Mouse (Mus musculus): ENCODE results near the gene Cbarp.

The Cbarp gene

DNA sequence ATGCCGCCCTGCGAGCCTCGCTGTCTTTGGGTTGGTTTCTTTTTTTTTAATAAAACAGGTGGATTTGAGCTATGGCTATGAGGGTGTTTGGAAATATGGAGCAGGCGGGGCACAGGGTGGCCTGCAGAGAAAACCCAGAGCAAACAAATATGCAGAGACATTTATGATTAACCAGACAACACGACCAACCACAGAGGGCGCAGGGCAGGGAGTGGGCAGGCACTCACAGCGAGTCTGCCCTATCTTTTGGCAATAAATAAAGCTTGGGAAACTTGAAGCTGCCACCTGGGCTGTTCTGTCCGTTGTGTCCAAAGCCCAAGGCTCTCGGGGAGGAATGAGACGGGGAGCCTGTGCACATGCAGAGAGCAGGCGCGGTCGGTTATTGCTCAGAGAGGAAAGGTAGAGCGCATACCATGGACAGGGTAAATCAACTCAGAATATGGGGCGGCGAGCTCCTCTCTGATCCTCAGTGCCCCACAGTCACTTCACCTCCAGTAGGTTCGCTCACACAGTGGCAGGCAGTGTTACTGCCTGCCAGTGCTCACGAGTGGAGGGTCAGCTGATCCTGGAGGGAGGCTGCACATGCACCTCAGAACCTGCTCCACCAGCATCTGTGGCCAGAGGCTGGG, 10.1 kb downstream of the Cbarp start:
- DNase-seq (ENCODE audit: low spot score in 2 of 2), result no peak

GRCm38 (mm10) chr10:80129846-80130245, 10.8 kb downstream of the Cbarp start:
- DNase-seq (ENCODE audit: low spot score in 2 of 2), result no peak

GRCm38 (mm10) chr10:80127920-80128319, 12.7 kb downstream of the Cbarp start:
- DNase-seq (ENCODE audit: low spot score in 2 of 2), result no peak

DNA sequence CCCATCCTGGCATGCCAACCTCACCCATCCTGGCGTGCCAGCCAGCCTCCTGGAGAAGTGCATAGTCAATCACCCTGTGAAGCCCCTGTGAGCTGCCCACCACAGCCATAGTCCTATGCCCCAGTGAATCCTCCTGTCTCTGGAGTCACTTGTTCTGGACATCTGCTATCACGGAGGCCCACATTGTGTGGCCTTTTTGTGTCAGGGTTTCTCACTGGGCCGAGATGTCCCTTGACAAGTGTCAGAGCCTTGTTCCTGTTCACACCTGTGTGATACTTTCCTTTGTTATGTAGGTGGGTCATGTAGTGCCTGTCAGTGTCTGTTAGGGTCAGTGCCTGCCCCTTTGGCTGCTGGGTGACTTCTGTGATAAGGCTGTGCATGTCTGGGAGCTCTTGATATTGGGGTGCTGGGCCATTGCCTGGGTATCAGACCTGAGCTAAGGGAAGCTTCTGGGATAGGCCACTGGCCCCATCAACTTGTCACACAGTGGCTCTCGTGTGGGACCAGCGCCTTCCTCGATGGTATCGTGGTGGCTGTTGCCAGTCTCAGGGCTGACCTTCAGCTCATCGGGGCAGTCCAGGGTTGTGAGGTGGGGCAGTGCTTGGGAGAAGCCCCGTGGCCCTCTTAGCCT, 16.6 kb downstream of the Cbarp start:
- DNase-seq (ENCODE audit: low spot score in 2 of 2), result peak; percentile 55 to 72

DNA sequence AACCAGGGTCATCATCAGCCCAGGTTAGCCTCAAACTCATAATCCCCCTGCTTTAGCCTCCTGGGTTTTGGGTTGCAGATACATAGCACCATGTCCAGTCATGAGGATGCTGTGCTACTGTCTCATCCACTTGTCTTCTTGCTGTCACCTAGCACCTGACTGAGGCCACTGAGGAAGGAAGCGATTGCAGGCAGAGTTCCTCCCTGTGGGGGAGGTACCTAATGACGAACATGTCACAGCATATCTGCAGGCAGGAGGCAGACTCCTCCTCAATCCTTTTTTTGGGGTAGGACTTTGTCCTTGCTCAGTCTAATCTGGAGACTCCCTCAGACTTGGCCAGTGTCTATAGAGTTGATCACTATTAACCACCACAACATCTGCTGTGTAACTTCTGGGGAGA, 19.0 kb downstream of the Cbarp start:
- no peak for DNase-seq (ENCODE audit: low spot score in 2 of 2)

DNA sequence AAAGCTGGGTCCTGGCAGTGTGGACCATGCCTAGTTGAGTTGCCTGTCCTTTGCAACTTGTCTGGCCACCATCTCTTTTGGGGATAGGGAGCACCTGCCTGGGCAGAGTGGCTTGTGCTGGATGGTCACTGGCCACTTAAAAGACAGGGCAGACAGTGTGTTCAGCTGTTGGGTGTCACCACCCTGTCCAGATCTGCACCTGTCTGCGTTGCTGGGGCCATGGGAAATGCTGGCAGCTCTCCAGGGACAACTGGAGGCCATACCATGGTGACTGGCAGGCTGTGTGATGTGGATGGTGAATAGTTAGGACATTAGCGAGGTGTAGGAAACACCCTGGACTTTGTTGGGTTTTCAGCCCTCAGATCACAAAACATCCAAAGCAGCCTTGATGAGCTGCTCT, 20.5 kb downstream of the Cbarp start:
- no peak for DNase-seq (ENCODE audit: low spot score in 2 of 2)

DNA sequence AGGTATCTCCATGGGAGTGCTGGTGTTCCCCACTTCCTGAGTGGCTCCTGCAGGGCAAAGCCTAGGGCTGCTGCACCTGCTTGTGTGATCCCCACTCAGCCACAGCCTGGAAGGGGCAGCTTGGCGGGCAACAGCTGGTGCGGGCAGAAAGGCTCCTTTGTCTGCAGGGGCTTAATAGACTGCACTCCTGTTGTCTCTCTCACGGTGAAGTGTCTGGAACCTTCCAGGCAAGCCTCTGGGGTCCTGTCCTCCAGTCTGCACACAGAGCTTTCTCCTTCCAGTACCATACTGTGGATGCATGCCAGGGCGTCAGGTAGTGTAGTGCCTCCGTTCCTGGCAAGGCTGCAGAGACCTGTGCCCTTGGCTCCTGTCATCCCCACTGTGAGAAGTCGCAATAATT, 22.1 kb downstream of the Cbarp start:
- DNase-seq (ENCODE audit: low spot score in 2 of 2), result no peak

- DNase-seq (ENCODE audit: low spot score in 2 of 2), result no peak
Measured at GRCm38 (mm10) chr10:80117736-80118135, 22.9 kb downstream of the Cbarp start.

- DNase-seq (ENCODE audit: low spot score in 2 of 2), result peak in 1 of 2 experiments; percentile 60
Measured at GRCm38 (mm10) chr10:80116927-80117691, 23.5 kb downstream of the Cbarp start.

- DNase-seq (ENCODE audit: low spot score in 2 of 2), result peak; percentile 55 to 83
Measured at GRCm38 (mm10) chr10:80116563-80116926, 24.1 kb downstream of the Cbarp start.

- DNase-seq (ENCODE audit: low spot score in 2 of 2), result no peak
Measured at GRCm38 (mm10) chr10:80115944-80116335, 24.7 kb downstream of the Cbarp start.

GRCm38 (mm10) chr10:80115290-80115943, 25.2 kb downstream of the Cbarp start, which contains the start of gene Stk11:
Gene Stk11, plus strand, starts transcription at chr10:80115803.
- DNase-seq (ENCODE audit: low spot score in 2 of 2), result peak; percentile 99

- peak; percentile 95 to 98 for DNase-seq (ENCODE audit: low spot score in 2 of 2)
Measured at GRCm38 (mm10) chr10:80114341-80115284, 26.0 kb downstream of the Cbarp start.

- DNase-seq (ENCODE audit: low spot score in 2 of 2), result no peak
Measured at GRCm38 (mm10) chr10:80107678-80108077, 33.0 kb downstream of the Cbarp start.

DNA sequence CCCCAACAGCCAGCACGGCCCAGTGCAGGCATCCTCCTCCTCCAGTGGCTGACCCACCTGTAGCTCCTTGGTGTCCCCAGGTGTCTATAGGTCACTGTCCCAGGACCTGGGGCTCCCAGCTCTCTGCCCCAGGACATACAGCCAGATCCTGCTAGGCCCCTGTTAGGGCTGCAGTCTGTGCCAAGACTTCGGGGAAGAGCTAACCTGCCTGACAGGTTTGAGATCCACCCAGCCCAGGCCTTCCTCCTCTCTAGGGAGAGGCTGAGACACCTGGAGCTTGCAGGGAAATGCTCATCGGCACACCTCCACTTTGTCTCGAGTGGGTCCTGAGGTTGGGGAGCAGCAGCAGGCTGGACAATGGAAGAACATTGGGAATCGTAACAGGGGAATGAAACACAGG, 34.7 kb downstream of the Cbarp start:
- DNase-seq (ENCODE audit: low spot score in 2 of 2), result no peak

DNA sequence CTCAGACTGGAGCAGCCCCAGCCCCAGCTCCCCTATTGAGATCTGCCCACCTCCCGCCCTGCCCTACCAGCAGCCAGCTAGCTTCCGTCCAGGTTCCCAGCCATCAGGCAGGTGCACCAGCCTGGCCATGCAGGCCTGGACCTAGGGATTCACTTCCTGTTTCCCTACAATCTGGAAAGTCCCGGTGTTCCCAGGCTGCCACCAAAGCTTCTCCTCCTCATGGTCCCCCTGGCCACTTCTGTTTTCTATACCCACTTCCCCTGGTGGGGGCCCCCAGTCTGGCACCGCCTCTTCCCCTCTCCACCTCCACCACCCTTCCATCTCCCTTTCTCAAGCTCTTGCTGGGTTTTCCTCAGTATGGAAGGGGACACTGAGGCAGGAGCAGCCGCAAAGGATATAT, 35.2 kb downstream of the Cbarp start, which contains the start of gene Sbno2:
Gene Sbno2 (minus strand): TSS at position 112 of the 400 bp plus-strand sequence.
- peak in 1 of 2 experiments; percentile 57 for DNase-seq (ENCODE audit: low spot score in 2 of 2)

DNA sequence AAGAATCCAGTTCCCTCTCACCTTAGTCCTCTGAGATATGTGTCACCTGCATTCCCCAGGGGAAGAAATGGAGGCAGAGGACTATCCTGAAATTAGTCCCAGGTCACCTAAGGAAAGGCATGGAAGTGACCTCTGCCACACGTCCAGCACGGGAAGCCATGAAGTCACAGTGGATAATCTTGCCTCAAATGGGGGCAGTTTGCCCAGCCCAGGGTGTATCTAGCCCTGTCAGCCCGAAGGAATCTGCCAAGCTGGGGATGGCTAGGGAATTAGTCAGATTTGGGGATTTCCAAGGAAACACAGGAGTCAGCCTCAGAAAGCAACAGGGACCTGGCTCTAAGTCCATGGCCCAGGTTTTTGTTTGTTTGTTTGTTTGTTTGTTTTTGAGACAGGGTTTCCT, 36.5 kb downstream of the Cbarp start:
- DNase-seq (ENCODE audit: low spot score in 2 of 2), result no peak

DNA sequence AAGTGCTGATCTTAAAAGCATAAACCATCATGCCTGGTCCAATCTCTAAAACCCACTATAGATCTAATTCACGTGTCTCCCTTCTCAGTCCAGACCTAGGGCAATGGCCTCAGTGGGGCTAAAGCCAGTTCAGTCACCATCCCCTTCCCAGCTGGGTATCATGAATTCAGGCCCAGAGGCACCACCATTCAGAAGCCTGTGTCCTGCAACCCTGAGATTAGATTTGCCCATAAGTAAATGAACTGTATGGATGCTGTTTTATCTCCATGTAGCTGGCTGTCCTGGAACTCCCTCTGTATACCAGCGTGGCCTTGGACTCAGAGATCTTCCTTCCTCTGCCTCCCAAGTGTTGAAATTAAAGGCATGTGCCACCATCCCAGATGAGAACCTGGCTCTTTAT, 37.6 kb downstream of the Cbarp start:
- no peak for DNase-seq (ENCODE audit: low spot score in 2 of 2)

- DNase-seq (ENCODE audit: low spot score in 2 of 2), result peak; percentile 92 to 96
Measured at GRCm38 (mm10) chr10:80102216-80102915, 38.3 kb downstream of the Cbarp start.

- DNase-seq (ENCODE audit: low spot score in 2 of 2), result no peak
Measured at GRCm38 (mm10) chr10:80100982-80101381, 39.7 kb downstream of the Cbarp start.

DNA sequence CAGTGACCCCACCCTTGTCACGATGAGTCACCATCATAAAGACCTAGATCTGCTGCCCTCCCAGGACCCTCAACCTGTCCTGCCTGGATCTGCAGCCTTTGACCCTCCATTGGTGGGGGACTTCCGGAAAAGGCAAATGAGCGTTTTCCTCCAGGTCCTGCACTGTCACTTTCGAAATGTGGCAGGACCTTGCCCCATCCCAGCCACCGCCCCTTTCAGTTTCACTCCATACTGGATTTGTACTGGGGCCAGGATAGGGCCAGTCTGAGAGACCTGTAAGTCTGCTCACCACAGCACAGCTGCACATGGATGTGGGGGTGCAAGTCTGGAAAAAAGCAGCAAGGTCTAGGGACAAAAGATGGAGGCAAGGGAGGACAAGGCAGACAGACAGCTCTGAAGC, 42.0 kb downstream of the Cbarp start:
- no peak for DNase-seq (ENCODE audit: low spot score in 2 of 2)

Measured in spleen, postnatal 4 days (tissue).